28 mouse cellular contexts compared by ENCODE assay signal in genomic region chr2:174421107-174421506, GRCm38 (mm10). TPM values are rescaled to one million over a fixed set of nuclear protein-coding genes. Genes with fewer than 3 reads are reported as not detected.
"Had no signal": no experiment of that assay in that cellular context is flagged by ENCODE, and none has a peak within 500 bp of the region (broad histone marks: within the 10 kb centered on the region; RNA-seq: fewer than 3 reads in every experiment).

No protein-coding gene starts in this region.

- H3K27ac ChIP-seq: gastrocnemius, adult 2 months; heart, adult 2 months; hindbrain, embryonic 10.5 days; hindbrain, embryonic 12.5 days; hindbrain, embryonic 14.5 days; intestine, embryonic 15.5 days; layer of hippocampus, adult 2 months; limb, embryonic 13.5 days; limb, embryonic 15.5 days; liver, embryonic 12.5 days; liver, embryonic 14.5 days had no signal

- DNase-seq: gastrocnemius, adult 2 months; gastrocnemius, postnatal 10 days; gastrocnemius, postnatal 25 days; heart, adult 2 months; heart, postnatal 10 days; heart, postnatal 4 days; kidney, adult 18-20 months; kidney, adult 8-10 months; kidney, postnatal 10 days; kidney, postnatal 25 days; kidney, postnatal 4 days; left cerebral cortex, postnatal 4 days had no signal

- ATAC-seq: hindbrain, embryonic 16.5 days; inflammation-experienced regulatory T-cells, adult 6 months; intestine, embryonic 15.5 days; intestine, postnatal 0 days; liver, embryonic 12.5 days had no signal

- H3K4me3 ChIP-seq: gastrocnemius, adult 2 months; heart, adult 2 months; hindbrain, embryonic 10.5 days; hindbrain, embryonic 12.5 days; intestine, embryonic 15.5 days; layer of hippocampus, adult 2 months; limb, embryonic 13.5 days; limb, embryonic 15.5 days; liver, embryonic 12.5 days had no signal

RNA-seq across cellular contexts. Expression of gene Tubb1, which starts 29.4 kb away (rescaled TPM):
- total RNA-seq: gastrocnemius, adult 2 months; layer of hippocampus, adult 2 months; layer of hippocampus, postnatal 10 days; layer of hippocampus, postnatal 25 days; left cerebral cortex, postnatal 10 days; left cerebral cortex, postnatal 25 days; left cerebral cortex, postnatal 4 days had no signal
